Mouse (Mus musculus): Measurements from ENCODE around the gene Phc1.

Gene Phc1

GRCm38 (mm10) chr6:122295242-122295641 is 45.1 kb downstream of the Phc1 start:
- DNase-seq (ENCODE audit: low read depth, low spot score) = no peak

GRCm38 (mm10) chr6:122294290-122294689 is 46.1 kb downstream of the Phc1 start:
- no peak for DNase-seq (ENCODE audit: low read depth, low spot score)

GRCm38 (mm10) chr6:122293796-122294195 is 46.6 kb downstream of the Phc1 start:
- no peak for DNase-seq (ENCODE audit: low read depth, low spot score)

GRCm38 (mm10) chr6:122293121-122293520 is 47.2 kb downstream of the Phc1 start:
- DNase-seq (ENCODE audit: low read depth, low spot score) = no peak

GRCm38 (mm10) chr6:122292184-122292583 is 48.2 kb downstream of the Phc1 start:
- DNase-seq (ENCODE audit: low read depth, low spot score) = no peak

GRCm38 (mm10) chr6:122291735-122292134 is 48.6 kb downstream of the Phc1 start:
- DNase-seq (ENCODE audit: low read depth, low spot score) = no peak

GRCm38 (mm10) chr6:122291264-122291663 is 49.1 kb downstream of the Phc1 start:
- DNase-seq (ENCODE audit: low read depth, low spot score) = no peak

GRCm38 (mm10) chr6:122290253-122290652 is 50.1 kb downstream of the Phc1 start:
- DNase-seq (ENCODE audit: low read depth, low spot score) = peak; percentile 90

GRCm38 (mm10) chr6:122289313-122289712 is 51.0 kb downstream of the Phc1 start:
- DNase-seq (ENCODE audit: low read depth, low spot score) = no peak

GRCm38 (mm10) chr6:122288263-122288662 is 52.1 kb downstream of the Phc1 start:
- DNase-seq (ENCODE audit: low read depth, low spot score) = no peak

- DNase-seq (ENCODE audit: low read depth, low spot score) = no peak
Observed at GRCm38 (mm10) chr6:122284823-122285222, 55.5 kb downstream of the Phc1 start.

- no peak for DNase-seq (ENCODE audit: low read depth, low spot score)
Observed at GRCm38 (mm10) chr6:122284304-122284703, 56.1 kb downstream of the Phc1 start.

- DNase-seq (ENCODE audit: low read depth, low spot score) = no peak
Observed at GRCm38 (mm10) chr6:122283429-122283828, 56.9 kb downstream of the Phc1 start.

GRCm38 (mm10) chr6:122282782-122283181 is 57.6 kb downstream of the Phc1 start, which contains the start of gene Klrg1:
TSS of gene Klrg1 (minus strand) at chr6:122282882.
- no peak for DNase-seq (ENCODE audit: low read depth, low spot score)

GRCm38 (mm10) chr6:122276565-122276964 is 63.8 kb downstream of the Phc1 start:
- DNase-seq (ENCODE audit: low read depth, low spot score) = no peak

GRCm38 (mm10) chr6:122274546-122274945 is 65.8 kb downstream of the Phc1 start:
- no peak for DNase-seq (ENCODE audit: low read depth, low spot score)

- no peak for DNase-seq (ENCODE audit: low read depth, low spot score)
Observed at GRCm38 (mm10) chr6:122270152-122270551, 70.2 kb downstream of the Phc1 start.

GRCm38 (mm10) chr6:122269170-122269569 is 71.2 kb downstream of the Phc1 start:
- DNase-seq (ENCODE audit: low read depth, low spot score) = no peak

- DNase-seq (ENCODE audit: low read depth, low spot score) = no peak
Observed at GRCm38 (mm10) chr6:122268561-122268960, 71.8 kb downstream of the Phc1 start.
